ENCODE assay signal across 8 mouse cellular contexts in genomic region chr16:11012571-11013463, GRCm38 (mm10). TPM values are rescaled to one million over a fixed set of nuclear protein-coding genes. Genes with fewer than 3 reads are reported as not detected.
A peak's percentile ranks its signal among the peaks of the same experiment; 100 is the strongest.
DNase-seq lines count a peak whose midpoint lies in the region; ATAC-seq lines count a peak whose summit lies in the region.

No protein-coding gene starts in this region.

- H3K9me3 ChIP-seq in hindbrain, embryonic 12.5 days (replicated peaks), result no peaks in the 10 kb centered on the region

- H3K27me3 ChIP-seq in hindbrain, embryonic 12.5 days, result no peaks in the 10 kb centered on the region

- H3K9ac ChIP-seq in hindbrain, embryonic 12.5 days, result no peak overlapping the region

- peak overlapping the region; percentile 60; the same call in 1 of the 2 replicates for H3K27ac ChIP-seq in hindbrain, embryonic 12.5 days

- ATAC-seq in hindbrain, embryonic 12.5 days (ENCODE audit: low FRiP score), result peak; percentile 60
- ATAC-seq in megakaryocyte-erythroid progenitor cell, adult 5-6 weeks (replicated peaks; ENCODE audit: low FRiP score, low TSS enrichment, poor library complexity, severe bottlenecking), result peak; percentile 40

- H3K4me3 ChIP-seq in hindbrain, embryonic 12.5 days, result no peak overlapping the region

- peak; percentile 20 for DNase-seq in cerebellum, adult 11 months
- DNase-seq in cerebellum, adult 8-10 months, result no peak
- peak; percentile 52 to 75 for DNase-seq in cerebellum, postnatal 10 days
- DNase-seq in gastrocnemius, adult 18-20 months (ENCODE audit: low spot score), result peak; percentile 45
- peak; percentile 70 for DNase-seq in left cerebral cortex, adult 11 months (ENCODE audit: low spot score)
- DNase-seq in skeletal muscle tissue, adult 2 months (ENCODE audit: low read depth, low spot score), result peak; percentile 41

- WGBS in hindbrain, embryonic 12.5 days, result 71% methylated on average over 11 of the region's 11 CpGs

- H3K36me3 ChIP-seq in hindbrain, embryonic 12.5 days, result no peaks in the 10 kb centered on the region

- peaks cover 26% of the 10 kb centered on the region for H3K4me1 ChIP-seq in hindbrain, embryonic 12.5 days

- H3K4me2 ChIP-seq in hindbrain, embryonic 12.5 days (replicated peaks), result no peak overlapping the region

RNA-seq across cellular contexts. Expression of gene Snn, which starts 47.9 kb away (rescaled TPM):
- total RNA-seq in gastrocnemius, adult 18-20 months (2021), result 1 to 10 TPM; 2.4 to 3.4 TPM
- 103 and 109 TPM in 2 replicates for polyA plus RNA-seq in hindbrain, embryonic 12.5 days (2016; fragmentation: Nextera tagmentation; extraction: Ambion mirVana)
- total RNA-seq in megakaryocyte-erythroid progenitor cell, adult 5-6 weeks (2014; fragmentation: Nextera tagmentation), result 0.52 and 7.4 TPM in 2 replicates
- total RNA-seq in megakaryocyte-erythroid progenitor cell, adult 5-6 weeks (2017), result 0.09 and 1.6 TPM in 2 replicates

RNA-seq across cellular contexts. Expression of gene Litaf, which starts 53.1 kb away (rescaled TPM):
- 10 to 100 TPM in 1 of 2 experiments, 1 to 10 TPM in 1; 8.7 to 10.7 TPM for total RNA-seq in gastrocnemius, adult 18-20 months (2021)
- 59.7 and 65.3 TPM in 2 replicates for polyA plus RNA-seq in hindbrain, embryonic 12.5 days (2016; fragmentation: Nextera tagmentation; extraction: Ambion mirVana)
- total RNA-seq in megakaryocyte-erythroid progenitor cell, adult 5-6 weeks (2014; fragmentation: Nextera tagmentation), result 5.4 and 6.6 TPM in 2 replicates
- 6.9 and 9.4 TPM in 2 replicates for total RNA-seq in megakaryocyte-erythroid progenitor cell, adult 5-6 weeks (2017)
